Mouse (Mus musculus): Measurements from ENCODE around the gene Zfp935. TPM values are rescaled to one million over a fixed set of nuclear protein-coding genes. Genes with fewer than 3 reads are reported as not detected.

Zfp935 gene
- polyA plus RNA-seq, 1 experiment from 2014 or later, result not detected

Small RNA genes lying within 50 kb of the gene (microRNA-seq; reads per million reads assigned to microRNA genes)
- gene Gm22256, result not detected

Other genes with a start within 250 kb of the Zfp935 start
- gene Gm3604, start 175.3 kb downstream of the Zfp935 start, polyA plus RNA-seq (2015; fragmentation: Nextera tagmentation; extraction: Ambion mirVana), result 3.9 and 4.1 TPM in 2 replicates
- gene Gm49359, start 91.7 kb downstream of the Zfp935 start, polyA plus RNA-seq (2015; fragmentation: Nextera tagmentation; extraction: Ambion mirVana), result 8.0 and 9.1 TPM in 2 replicates
- 13.8 and 15.0 TPM in 2 replicates for gene Zfp934, start 12.7 kb upstream of the Zfp935 start, polyA plus RNA-seq (2015; fragmentation: Nextera tagmentation; extraction: Ambion mirVana)
- gene 6720489N17Rik, start 65.7 kb upstream of the Zfp935 start, polyA plus RNA-seq (2015; fragmentation: Nextera tagmentation; extraction: Ambion mirVana), result 6.4 and 7.4 TPM in 2 replicates
- gene Platr25, start 202.2 kb upstream of the Zfp935 start, polyA plus RNA-seq (2015; fragmentation: Nextera tagmentation; extraction: Ambion mirVana), result 13.1 and 16.1 TPM in 2 replicates
- gene Gm5141, start 227.3 kb upstream of the Zfp935 start, polyA plus RNA-seq (2015; fragmentation: Nextera tagmentation; extraction: Ambion mirVana), result 5.7 and 7.0 TPM in 2 replicates